Mouse (Mus musculus): ENCODE measurements around the gene Arcn1. TPM values are rescaled to one million over a fixed set of nuclear protein-coding genes. Genes with fewer than 3 reads are reported as not detected.

The Arcn1 gene
- total RNA-seq, 2 experiments from 2014 or later, result 104 to 119 TPM

Other genes starting within 250 kb of the Arcn1 start
- under 1 TPM; 0.14 to 0.29 TPM for gene Cxcr5, start 206.0 kb downstream of the Arcn1 start, total RNA-seq (2021)
- 100 to 1,000 TPM in 1 of 2 experiments, 10 to 100 TPM in 1; 99.8 to 101 TPM for gene Ddx6, start 163.0 kb downstream of the Arcn1 start, total RNA-seq (2021)
- not detected for gene Treh, start 94.6 kb downstream of the Arcn1 start, total RNA-seq (2021)
- gene Phldb1, start 32.6 kb downstream of the Arcn1 start, total RNA-seq (2021), result 100 to 1,000 TPM; 109 TPM
- 10 to 100 TPM; 58.4 to 58.7 TPM for gene Ift46, start 63 bp upstream of the Arcn1 start, total RNA-seq (2021)
- gene Tmem25, start 31.5 kb upstream of the Arcn1 start, total RNA-seq (2021), result 1 to 10 TPM; 3.5 to 6.0 TPM
- 1 to 10 TPM in 1 of 2 experiments, under 1 TPM in 1; 0.61 to 1.0 TPM for gene Ttc36, start 35.2 kb upstream of the Arcn1 start, total RNA-seq (2021)
- 10 to 100 TPM; 22.9 to 23.5 TPM for gene Kmt2a, start 113.5 kb upstream of the Arcn1 start, total RNA-seq (2021)
- 1,000 to 10,000 TPM; 1,050 to 1,223 TPM for gene Atp5l, start 152.9 kb upstream of the Arcn1 start, total RNA-seq (2021)
- gene Ube4a, start 197.8 kb upstream of the Arcn1 start, total RNA-seq (2021), result 10 to 100 TPM; 33.9 to 41.6 TPM
- under 1 TPM; 0.43 to 0.48 TPM for gene Cd3g, start 212.6 kb upstream of the Arcn1 start, total RNA-seq (2021)
- gene Cd3d, start 213.9 kb upstream of the Arcn1 start, total RNA-seq (2021), result under 1 TPM in 1 of 2 experiments, not detected in 1; 0.36 TPM
- gene Cd3e, start 241.8 kb upstream of the Arcn1 start, total RNA-seq (2021), result under 1 TPM; 0.81 to 0.88 TPM

Data from heart, postnatal 4 days (tissue).